ENCODE assay signal across 8 mouse cellular contexts in the genomic region with DNA sequence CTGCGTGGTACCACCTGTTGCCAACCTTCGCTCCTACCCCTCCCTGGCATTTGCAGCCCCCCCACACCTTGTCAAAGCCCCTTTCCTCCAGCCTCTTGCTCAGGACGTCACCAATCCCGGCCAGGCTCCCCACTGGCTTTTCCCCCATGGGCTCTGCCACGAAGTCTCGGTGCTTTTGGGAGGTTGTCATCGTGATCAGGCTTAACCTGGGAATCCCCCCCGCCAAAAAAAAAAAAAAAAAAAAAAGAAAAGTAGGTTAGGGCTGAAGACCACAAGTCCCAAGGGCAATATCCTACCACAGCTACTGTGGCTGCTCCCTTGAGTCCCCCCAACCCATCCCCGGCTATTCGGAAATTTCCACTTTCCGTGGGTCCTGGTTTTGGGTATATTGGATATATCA. TPM values are rescaled to one million over a fixed set of nuclear protein-coding genes. Genes with fewer than 3 reads are reported as not detected.
DNase-seq lines count a peak whose midpoint lies in the region; ATAC-seq and TF ChIP-seq lines count a peak whose summit lies in the region.

No protein-coding gene starts in this region.

- peak; percentile 27 for DNase-seq in adrenal gland, postnatal 10 days
- no peak for DNase-seq in adrenal gland, postnatal 25 days
- no peak for DNase-seq in lung, postnatal 0 days (ENCODE audit: low spot score)
- no peak for DNase-seq in lung, postnatal 10 days
- no peak for DNase-seq in spleen, adult 12 weeks (ENCODE audit: low spot score)
- no peak for DNase-seq in adrenal gland, postnatal 36 days

- no peak for ATAC-seq in lung, postnatal 0 days
- ATAC-seq in intestine, embryonic 15.5 days: no peak
- ATAC-seq in neural tube, embryonic 15.5 days (ENCODE audit: low FRiP score): no peak

- no peak for TF ChIP-seq EP300 in lung, postnatal 0 days (IDR thresholded peaks at IDR 0.05)

- TF ChIP-seq CTCF in lung, postnatal 0 days (IDR thresholded peaks at IDR 0.05): no peak

- H3K4me3 ChIP-seq in lung, postnatal 0 days (ENCODE audit: low read depth, low read length): peak overlapping the region; percentile 82
- H3K4me3 ChIP-seq in intestine, embryonic 15.5 days (replicated peaks): peak overlapping the region; percentile 77
- H3K4me3 ChIP-seq in neural tube, embryonic 15.5 days (replicated peaks): peak overlapping the region; percentile 76

- peaks cover 10% of the 10 kb centered on the region; the same call in 1 of the 2 replicates for H3K4me1 ChIP-seq in lung, postnatal 0 days (ENCODE audit: insufficient read depth, low read depth, low read length)
- peaks cover 22% of the 10 kb centered on the region for H3K4me1 ChIP-seq in intestine, embryonic 15.5 days (replicated peaks)
- peaks cover 29% of the 10 kb centered on the region for H3K4me1 ChIP-seq in neural tube, embryonic 15.5 days

- peak overlapping the region; percentile 97; the same call in 1 of the 2 replicates for H3K27ac ChIP-seq in lung, postnatal 0 days (ENCODE audit: low read length)
- peak overlapping the region; percentile 94 for H3K27ac ChIP-seq in intestine, embryonic 15.5 days
- peak overlapping the region; percentile 95 for H3K27ac ChIP-seq in neural tube, embryonic 15.5 days (replicated peaks)

- H3K9me3 ChIP-seq in lung, postnatal 0 days (ENCODE audit: low read length): no peaks in the 10 kb centered on the region
- H3K9me3 ChIP-seq in intestine, embryonic 15.5 days: no peaks in the 10 kb centered on the region
- H3K9me3 ChIP-seq in neural tube, embryonic 15.5 days (replicated peaks): no peaks in the 10 kb centered on the region

- peaks cover 4% of the 10 kb centered on the region; the same call in 1 of the 2 replicates for H3K36me3 ChIP-seq in lung, postnatal 0 days (ENCODE audit: insufficient read depth, low read length)
- H3K36me3 ChIP-seq in intestine, embryonic 15.5 days: peaks cover 37% of the 10 kb centered on the region
- H3K36me3 ChIP-seq in neural tube, embryonic 15.5 days: peaks cover 44% of the 10 kb centered on the region

- 17% methylated on average over 11 of the region's 11 CpGs for WGBS in lung, postnatal 0 days
- 15% methylated on average over 11 of the region's 11 CpGs for WGBS in intestine, embryonic 15.5 days
- 18% methylated on average over 11 of the region's 11 CpGs for WGBS in neural tube, embryonic 15.5 days

- H3K27me3 ChIP-seq in lung, postnatal 0 days (replicated peaks; ENCODE audit: insufficient read depth, low read length): no peaks in the 10 kb centered on the region
- no peaks in the 10 kb centered on the region for H3K27me3 ChIP-seq in intestine, embryonic 15.5 days (replicated peaks)
- H3K27me3 ChIP-seq in neural tube, embryonic 15.5 days (replicated peaks): no peaks in the 10 kb centered on the region

- H3K9ac ChIP-seq in lung, postnatal 0 days (replicated peaks; ENCODE audit: low read depth): 0 out of 2 replicates have a peak overlapping the region, but pooled peaks have one; percentile 62
- H3K9ac ChIP-seq in intestine, embryonic 15.5 days: peak overlapping the region; percentile 76
- peak overlapping the region; percentile 74 for H3K9ac ChIP-seq in neural tube, embryonic 15.5 days (replicated peaks)

- H3K4me2 ChIP-seq in lung, postnatal 0 days (replicated peaks; ENCODE audit: low read depth, low read length): peak overlapping the region; percentile 90
- H3K4me2 ChIP-seq in intestine, embryonic 15.5 days (replicated peaks): peak overlapping the region; percentile 92
- H3K4me2 ChIP-seq in neural tube, embryonic 15.5 days: peak overlapping the region; percentile 96

RNA-seq across cellular contexts. Expression of gene Eif1ad, which starts 0.8 kb away (rescaled TPM):
- total RNA-seq in adrenal gland, postnatal 10 days (2021): 10 to 100 TPM; 33.6 to 37.8 TPM
- 25.0 and 25.1 TPM in 2 replicates for total RNA-seq in adrenal gland, postnatal 25 days (2021)
- 21.5 and 25.4 TPM in 2 replicates for polyA plus RNA-seq in lung, postnatal 0 days (2015; fragmentation: Nextera tagmentation; extraction: Ambion mirVana)
- 53.9 and 58.2 TPM in 2 replicates for polyA plus RNA-seq in intestine, embryonic 15.5 days (2015; fragmentation: Nextera tagmentation; extraction: Ambion mirVana)
- 42.6 and 42.8 TPM in 2 replicates for polyA plus RNA-seq in neural tube, embryonic 15.5 days (2015; fragmentation: Nextera tagmentation; extraction: Ambion mirVana)
- 10 to 100 TPM; 24.4 to 26.1 TPM for total RNA-seq in adrenal gland, postnatal 36 days (2021)

RNA-seq across cellular contexts. Expression of gene Banf1, which starts 1.2 kb away (rescaled TPM):
- 100 to 1,000 TPM; 165 to 169 TPM for total RNA-seq in adrenal gland, postnatal 10 days (2021)
- total RNA-seq in adrenal gland, postnatal 25 days (2021): 148 and 160 TPM in 2 replicates
- 182 and 191 TPM in 2 replicates for polyA plus RNA-seq in lung, postnatal 0 days (2015; fragmentation: Nextera tagmentation; extraction: Ambion mirVana)
- 474 and 479 TPM in 2 replicates for polyA plus RNA-seq in intestine, embryonic 15.5 days (2015; fragmentation: Nextera tagmentation; extraction: Ambion mirVana)
- 312 and 353 TPM in 2 replicates for polyA plus RNA-seq in neural tube, embryonic 15.5 days (2015; fragmentation: Nextera tagmentation; extraction: Ambion mirVana)
- total RNA-seq in adrenal gland, postnatal 36 days (2021): 100 to 1,000 TPM; 152 to 165 TPM

RNA-seq across cellular contexts. Expression of gene Cst6, which starts 16.4 kb away (rescaled TPM):
- 1 to 10 TPM; 1.4 to 2.4 TPM for total RNA-seq in adrenal gland, postnatal 10 days (2021)
- 1.6 TPM in 1 of 2 replicates, not detected in the other for total RNA-seq in adrenal gland, postnatal 25 days (2021)
- polyA plus RNA-seq in lung, postnatal 0 days (2015; fragmentation: Nextera tagmentation; extraction: Ambion mirVana): 0.65 and 1.4 TPM in 2 replicates
- polyA plus RNA-seq in intestine, embryonic 15.5 days (2015; fragmentation: Nextera tagmentation; extraction: Ambion mirVana): 15.9 and 19.8 TPM in 2 replicates
- 8.0 and 10.0 TPM in 2 replicates for polyA plus RNA-seq in neural tube, embryonic 15.5 days (2015; fragmentation: Nextera tagmentation; extraction: Ambion mirVana)
- 1 to 10 TPM; 2.1 to 2.5 TPM for total RNA-seq in adrenal gland, postnatal 36 days (2021)

RNA-seq across cellular contexts. Expression of gene Sart1, which starts 22.8 kb away (rescaled TPM):
- total RNA-seq in adrenal gland, postnatal 10 days (2021): 10 to 100 TPM; 63.6 to 65.1 TPM
- total RNA-seq in adrenal gland, postnatal 25 days (2021): 49.8 and 93.4 TPM in 2 replicates
- polyA plus RNA-seq in lung, postnatal 0 days (2015; fragmentation: Nextera tagmentation; extraction: Ambion mirVana): 35.2 and 43.5 TPM in 2 replicates
- 61.2 and 66.4 TPM in 2 replicates for polyA plus RNA-seq in intestine, embryonic 15.5 days (2015; fragmentation: Nextera tagmentation; extraction: Ambion mirVana)
- polyA plus RNA-seq in neural tube, embryonic 15.5 days (2015; fragmentation: Nextera tagmentation; extraction: Ambion mirVana): 66.5 and 72.8 TPM in 2 replicates
- total RNA-seq in adrenal gland, postnatal 36 days (2021): 10 to 100 TPM; 79.1 to 86.5 TPM

RNA-seq across cellular contexts. Expression of gene Catsper1, which starts 30.2 kb away (rescaled TPM):
- not detected for total RNA-seq in adrenal gland, postnatal 10 days (2021)
- total RNA-seq in adrenal gland, postnatal 25 days (2021): not detected in 2 replicates
- polyA plus RNA-seq in lung, postnatal 0 days (2015; fragmentation: Nextera tagmentation; extraction: Ambion mirVana): not detected in 2 replicates
- not detected in 2 replicates for polyA plus RNA-seq in intestine, embryonic 15.5 days (2015; fragmentation: Nextera tagmentation; extraction: Ambion mirVana)
- polyA plus RNA-seq in neural tube, embryonic 15.5 days (2015; fragmentation: Nextera tagmentation; extraction: Ambion mirVana): not detected in 2 replicates
- total RNA-seq in adrenal gland, postnatal 36 days (2021): not detected
